Mouse (Mus musculus): ENCODE measurements around the gene Tas1r3. TPM values are rescaled to one million over a fixed set of nuclear protein-coding genes. Genes with fewer than 3 reads are reported as not detected.

Tas1r3 gene
- total RNA-seq, 4 experiments from 2014 or later = 0.25 to 0.32 (median 0.31) TPM

DNA sequence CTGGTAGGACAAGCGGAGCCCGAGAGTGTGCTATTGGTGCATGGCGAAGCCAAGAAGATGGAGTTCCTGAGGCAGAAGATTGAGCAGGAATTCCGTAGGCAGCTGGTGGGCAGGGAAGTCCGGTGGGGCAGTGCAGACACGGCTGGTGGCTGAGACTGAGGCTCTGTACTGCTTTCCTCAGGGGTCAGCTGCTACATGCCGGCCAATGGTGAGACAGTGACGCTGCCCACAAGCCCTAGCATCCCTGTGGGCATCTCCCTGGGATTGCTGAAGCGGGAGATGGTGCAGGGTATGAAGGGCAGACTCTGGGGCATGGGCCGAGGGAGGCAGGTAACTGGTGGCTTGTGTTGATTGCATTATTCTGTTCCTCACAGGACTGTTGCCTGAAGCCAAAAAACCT is 24.5 kb upstream of the Tas1r3 start:
- peak in 1 of 2 experiments; percentile 8 for DNase-seq (ENCODE audit: low spot score in 2 of 2)

DNA sequence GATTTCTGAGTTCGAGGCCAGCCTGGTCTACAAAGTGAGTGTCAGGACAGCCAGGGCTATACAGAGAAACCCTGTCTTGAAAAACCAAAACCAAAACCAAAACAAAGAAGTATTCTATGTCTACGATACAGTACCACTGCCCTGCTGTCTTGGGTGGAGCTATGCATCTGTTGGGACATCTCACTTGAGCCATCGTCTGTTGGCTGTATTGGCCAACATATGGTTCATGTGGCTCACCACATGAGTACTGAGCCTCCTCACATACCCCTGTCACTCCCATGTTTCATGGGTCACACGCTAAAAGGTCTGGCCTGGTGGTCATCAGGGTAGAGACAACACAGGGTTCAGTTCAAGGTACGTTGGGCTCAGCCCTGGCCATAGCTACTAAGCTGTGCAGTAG is 23.2 kb upstream of the Tas1r3 start:
- DNase-seq (ENCODE audit: low spot score in 2 of 2) = no peak

- no peak for DNase-seq (ENCODE audit: low spot score in 2 of 2)
Measured at GRCm38 (mm10) chr4:155883587-155883986, 20.4 kb upstream of the Tas1r3 start.

GRCm38 (mm10) chr4:155871404-155871803 is 8.2 kb upstream of the Tas1r3 start:
- DNase-seq (ENCODE audit: low spot score in 2 of 2) = no peak

DNA sequence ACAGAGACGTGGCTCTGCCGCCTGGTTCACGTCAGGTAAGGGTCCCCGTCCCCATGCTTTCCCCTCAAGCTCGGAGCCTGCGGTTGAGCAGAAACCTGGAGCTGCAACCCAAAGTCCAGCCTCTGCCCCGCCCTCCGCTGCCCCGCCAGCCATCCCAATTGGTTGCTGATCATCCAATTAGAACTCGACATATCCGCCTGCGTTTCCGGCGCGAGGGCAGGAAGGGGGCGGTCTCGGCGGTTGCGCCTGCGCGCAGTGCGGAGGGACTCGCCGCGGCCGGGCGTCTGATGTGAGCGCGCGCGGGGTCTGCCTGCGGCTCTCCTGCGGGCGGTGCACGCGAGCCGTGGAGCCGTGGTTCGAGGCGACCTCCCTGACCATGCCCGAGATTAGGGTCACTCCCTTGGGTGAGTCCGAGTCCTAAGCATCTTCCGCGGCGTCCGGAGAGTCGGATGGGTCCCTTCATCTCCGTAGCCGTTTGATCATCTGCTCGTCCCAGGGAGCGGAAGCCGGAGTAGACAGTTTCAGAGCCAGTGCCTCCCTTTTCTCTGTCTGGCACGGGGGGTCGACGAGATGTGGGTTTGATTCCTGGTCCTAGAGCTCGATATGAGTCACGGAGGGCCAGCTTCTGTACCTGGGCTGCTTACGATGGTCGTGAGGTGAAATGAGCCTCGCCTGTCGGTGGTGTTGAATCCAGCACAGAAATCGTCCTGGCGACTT is 6.3 kb upstream of the Tas1r3 start, which contains the start of the genes Cptp and Ints11:
TSS of gene Cptp (minus strand) at position 124 of the 717 bp plus-strand sequence.
TSS of gene Ints11 (plus strand) at position 230 of the 717 bp plus-strand sequence.
- peak; percentile 94 to 95 for DNase-seq (ENCODE audit: low spot score in 2 of 2)

- peak in 1 of 2 experiments; percentile 11 for DNase-seq (ENCODE audit: low spot score in 2 of 2)
Measured at GRCm38 (mm10) chr4:155868614-155869298, 5.6 kb upstream of the Tas1r3 start.

DNA sequence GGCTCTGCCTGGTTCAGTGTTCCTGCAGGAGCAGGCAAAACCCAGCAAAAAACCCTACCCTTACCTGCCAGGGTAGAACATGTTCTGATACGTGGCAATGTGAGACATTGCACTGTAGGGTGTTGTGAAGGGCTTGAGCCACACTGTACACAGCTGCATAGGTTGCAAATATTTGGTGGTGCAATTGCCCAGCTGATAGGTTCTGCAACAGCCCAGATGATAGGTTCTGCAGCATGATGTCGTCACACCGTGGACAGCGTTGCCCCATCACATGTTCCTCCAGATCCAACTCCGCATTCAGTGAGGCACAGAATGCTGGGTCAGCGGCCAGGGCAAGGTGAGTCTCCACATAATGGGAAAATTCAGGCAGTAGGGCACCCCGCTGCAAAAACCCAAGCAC is 1.4 kb downstream of the Tas1r3 start:
- DNase-seq (ENCODE audit: low spot score in 2 of 2) = no peak

- no peak for DNase-seq (ENCODE audit: low spot score in 2 of 2)
Measured at GRCm38 (mm10) chr4:155859318-155859717, 3.8 kb downstream of the Tas1r3 start.

DNA sequence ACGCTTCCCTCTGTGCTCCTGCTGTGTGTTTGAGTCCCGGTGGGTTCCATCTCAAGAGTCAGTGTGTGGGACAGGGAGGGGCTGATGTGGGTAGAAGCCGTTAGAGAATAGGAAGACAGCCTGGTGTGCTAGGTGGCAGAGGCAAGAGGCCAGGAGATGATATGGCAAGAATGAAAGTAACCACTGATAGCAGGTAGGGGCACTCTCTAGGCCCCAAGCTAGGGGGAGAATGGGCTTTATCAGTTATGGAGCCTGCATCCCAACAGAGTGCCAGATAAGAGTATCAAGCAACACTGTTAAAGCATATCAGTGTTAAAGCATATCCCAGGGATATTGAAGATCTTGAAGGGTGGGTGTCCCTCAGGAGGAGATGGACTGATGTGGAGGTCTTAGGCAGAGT is 6.3 kb downstream of the Tas1r3 start:
- DNase-seq (ENCODE audit: low spot score in 2 of 2) = no peak

DNA sequence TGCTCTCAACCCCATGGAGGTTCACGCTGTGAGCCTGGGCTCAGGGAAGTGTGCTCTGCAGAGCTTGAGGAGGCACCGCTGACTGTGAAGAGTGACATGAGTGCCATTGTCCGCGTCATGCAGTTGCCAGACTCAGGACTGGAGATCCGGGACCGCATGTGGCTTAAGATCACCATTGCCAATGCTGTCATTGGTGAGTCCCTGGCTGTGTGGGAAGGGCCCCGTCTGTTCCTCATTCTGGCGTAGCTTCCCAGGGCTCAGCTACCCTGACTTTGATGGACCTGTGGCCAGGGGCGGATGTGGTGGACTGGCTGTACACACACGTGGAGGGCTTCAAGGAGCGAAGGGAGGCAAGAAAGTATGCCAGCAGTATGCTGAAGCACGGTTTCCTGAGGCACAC is 7.1 kb downstream of the Tas1r3 start:
- no peak for DNase-seq (ENCODE audit: low spot score in 2 of 2)

- DNase-seq (ENCODE audit: low spot score in 2 of 2) = no peak
Measured at GRCm38 (mm10) chr4:155854991-155855390, 8.2 kb downstream of the Tas1r3 start.

DNA sequence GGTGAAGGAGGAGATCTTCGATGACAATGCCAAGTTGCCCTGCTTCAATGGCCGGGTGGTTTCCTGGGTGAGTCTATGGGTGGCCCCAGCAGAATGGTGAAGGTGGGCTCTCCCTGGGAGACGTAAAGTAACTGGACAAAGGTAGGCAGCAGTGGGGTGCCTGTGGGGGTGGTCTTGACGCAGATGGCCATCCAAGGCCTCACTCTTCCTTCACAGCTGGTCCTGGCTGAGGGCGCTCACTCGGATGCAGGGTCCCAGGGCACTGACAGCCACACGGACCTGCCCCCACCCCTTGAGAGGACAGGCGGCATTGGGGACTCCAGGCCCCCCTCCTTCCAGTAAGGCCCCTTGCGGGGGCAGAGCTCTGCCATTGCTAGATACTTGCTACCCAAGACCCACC is 9.7 kb downstream of the Tas1r3 start:
- no peak for DNase-seq (ENCODE audit: low spot score in 2 of 2)

- no peak for DNase-seq (ENCODE audit: low spot score in 2 of 2)
Measured at GRCm38 (mm10) chr4:155851951-155852411, 11.2 kb downstream of the Tas1r3 start.

GRCm38 (mm10) chr4:155851368-155851767 is 11.8 kb downstream of the Tas1r3 start:
- no peak for DNase-seq (ENCODE audit: low spot score in 2 of 2)

DNA sequence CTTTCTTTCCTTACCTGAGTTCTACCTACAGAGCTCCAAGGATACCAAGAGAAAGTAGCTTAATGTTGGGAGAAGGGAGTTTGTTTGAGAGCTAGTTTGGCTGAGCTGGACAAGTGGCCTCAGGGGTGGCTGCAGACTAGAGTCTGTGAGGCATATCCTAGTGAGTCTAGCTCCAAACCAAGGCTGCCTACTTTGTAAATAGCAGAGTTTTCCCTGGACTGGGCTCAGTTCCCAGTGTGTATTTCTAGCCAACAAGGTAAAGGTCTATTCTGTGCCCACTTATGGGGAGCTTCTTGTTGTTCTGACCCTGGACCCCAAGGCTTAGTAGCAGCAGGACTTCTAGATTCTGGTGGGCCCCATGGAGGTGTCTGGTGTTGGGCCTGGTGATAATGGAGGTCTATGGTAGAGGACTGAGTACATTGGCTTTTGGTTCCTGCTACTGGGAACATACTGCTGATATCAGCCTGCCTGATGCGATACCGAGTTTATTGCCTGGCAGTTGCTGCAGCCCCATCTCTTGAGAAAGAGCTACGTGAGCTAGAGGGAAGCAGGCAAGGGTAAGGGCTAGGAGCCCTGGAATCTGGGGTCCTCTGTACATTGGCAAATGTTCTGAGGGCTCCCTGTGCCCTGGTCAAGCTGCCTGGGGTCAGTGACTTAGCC is 13.2 kb downstream of the Tas1r3 start:
- no peak for DNase-seq (ENCODE audit: low spot score in 2 of 2)

- DNase-seq (ENCODE audit: low spot score in 2 of 2) = no peak
Measured at GRCm38 (mm10) chr4:155849391-155849790, 13.8 kb downstream of the Tas1r3 start.

DNA sequence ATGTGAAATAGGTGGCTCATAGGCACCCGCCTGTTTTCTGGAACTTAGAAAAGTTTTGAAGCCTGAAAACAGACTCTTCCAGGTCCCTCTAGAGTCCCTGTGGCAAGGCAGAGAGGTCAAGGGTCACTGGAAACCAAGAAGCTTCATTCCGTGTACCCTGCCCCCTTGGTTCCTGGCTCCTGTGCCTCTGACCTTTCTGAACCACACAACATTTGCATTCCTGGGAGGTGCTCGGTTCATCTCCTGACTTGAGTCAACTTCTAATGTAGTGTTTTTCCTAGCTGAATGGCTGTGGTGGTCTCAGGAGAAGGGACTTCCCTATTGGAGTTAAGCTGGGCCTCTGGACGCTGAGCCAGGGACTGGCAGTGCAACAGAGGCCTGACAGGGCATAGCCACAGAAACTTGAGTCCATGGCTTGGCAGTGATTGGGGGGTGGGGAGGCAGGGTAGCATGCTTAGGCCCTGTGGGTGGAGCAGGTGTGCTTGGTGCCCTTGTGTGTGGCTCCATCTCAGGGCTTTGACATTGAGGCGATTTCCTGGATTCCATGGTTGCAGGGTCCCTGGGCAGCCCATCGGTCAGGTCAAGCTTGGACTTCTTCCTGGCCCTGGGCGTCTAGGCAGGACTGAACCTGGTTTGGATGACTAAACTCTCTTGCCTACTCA is 14.6 kb downstream of the Tas1r3 start:
- no peak for DNase-seq (ENCODE audit: low spot score in 2 of 2)

DNA sequence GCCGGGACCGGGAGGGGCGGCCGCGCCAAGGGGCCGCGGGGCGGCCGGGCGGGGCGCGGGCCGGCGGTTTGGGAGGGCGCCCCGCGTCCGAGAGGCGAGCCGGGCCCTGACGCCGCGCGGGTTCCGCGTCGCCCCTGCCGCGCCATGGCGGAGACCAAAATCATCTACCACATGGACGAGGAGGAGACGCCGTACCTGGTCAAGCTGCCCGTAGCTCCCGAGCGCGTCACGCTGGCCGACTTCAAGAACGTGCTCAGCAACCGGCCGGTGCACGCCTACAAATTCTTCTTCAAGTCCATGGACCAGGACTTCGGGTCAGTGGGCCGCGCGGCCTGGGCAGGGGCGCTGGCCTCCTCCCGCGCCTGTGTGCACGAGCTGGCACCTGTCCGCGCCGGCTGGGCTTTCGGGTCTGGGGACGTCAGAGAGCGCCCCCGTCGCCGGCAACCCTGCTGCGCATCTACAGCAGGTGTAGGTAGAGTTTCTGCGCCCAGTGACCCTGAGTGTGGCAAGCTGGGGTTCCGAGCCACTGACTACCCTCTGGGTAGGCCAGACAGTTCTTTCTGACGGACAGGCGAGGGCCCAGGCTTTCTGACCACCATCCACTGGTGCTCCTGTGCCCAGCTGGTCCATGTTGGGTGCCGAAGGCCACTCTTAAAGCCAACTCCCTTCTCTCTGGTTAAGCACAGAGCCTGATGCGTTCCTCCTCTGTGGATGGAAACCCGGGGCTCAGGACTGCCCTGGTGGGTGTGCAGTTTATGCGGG is 15.4 kb downstream of the Tas1r3 start:
- peak in 1 of 2 experiments; percentile 39 for DNase-seq (ENCODE audit: low spot score in 2 of 2)

DNA sequence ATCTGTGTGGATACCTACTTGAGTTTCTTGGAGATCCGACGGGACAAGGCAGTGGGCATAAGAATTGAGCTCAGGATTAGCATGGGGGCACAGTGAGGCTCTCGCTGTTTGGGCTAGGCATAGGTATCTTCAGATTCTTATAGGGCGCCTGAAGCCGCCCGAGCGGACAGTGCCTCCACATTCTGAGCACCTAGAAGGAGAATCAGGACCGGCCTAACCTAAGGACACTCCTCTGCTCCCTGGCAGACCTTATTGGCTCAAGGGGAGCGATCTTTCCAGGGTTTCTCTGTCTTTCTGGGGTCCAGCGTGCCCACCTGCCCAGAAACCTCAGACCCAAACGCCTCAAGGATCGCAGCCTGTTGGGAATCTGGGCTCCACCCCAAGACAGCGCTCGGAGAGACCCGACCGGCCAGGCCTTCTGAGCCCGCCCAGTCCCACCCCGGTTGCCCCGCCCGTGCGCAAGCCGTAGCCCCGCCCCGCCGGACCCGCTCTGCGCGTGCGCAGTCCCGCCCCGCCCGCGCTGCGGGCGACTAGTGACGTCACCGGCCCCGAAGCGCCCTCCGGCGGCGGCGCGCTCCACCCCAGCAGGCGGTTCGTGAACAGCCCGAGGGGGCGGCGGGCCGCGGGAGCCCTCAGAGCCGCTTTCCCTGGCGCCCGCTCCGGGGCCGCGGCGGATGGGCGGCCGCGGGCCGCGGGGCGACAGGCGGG is 16.1 kb downstream of the Tas1r3 start, which contains the start of gene Dvl1:
TSS of gene Dvl1 (plus strand) at position 532 of the 708 bp plus-strand sequence.
- peak; percentile 80 to 91 for DNase-seq (ENCODE audit: low spot score in 2 of 2)

- DNase-seq (ENCODE audit: low spot score in 2 of 2) = no peak
Measured at GRCm38 (mm10) chr4:155843231-155843630, 19.9 kb downstream of the Tas1r3 start.

Measured in layer of hippocampus, adult 8-10 months (tissue).